Mouse (Mus musculus): ENCODE results near the gene Prrt2.
A peak's percentile ranks its signal among the peaks of the same experiment; 100 is the strongest.

The Prrt2 gene

DNA sequence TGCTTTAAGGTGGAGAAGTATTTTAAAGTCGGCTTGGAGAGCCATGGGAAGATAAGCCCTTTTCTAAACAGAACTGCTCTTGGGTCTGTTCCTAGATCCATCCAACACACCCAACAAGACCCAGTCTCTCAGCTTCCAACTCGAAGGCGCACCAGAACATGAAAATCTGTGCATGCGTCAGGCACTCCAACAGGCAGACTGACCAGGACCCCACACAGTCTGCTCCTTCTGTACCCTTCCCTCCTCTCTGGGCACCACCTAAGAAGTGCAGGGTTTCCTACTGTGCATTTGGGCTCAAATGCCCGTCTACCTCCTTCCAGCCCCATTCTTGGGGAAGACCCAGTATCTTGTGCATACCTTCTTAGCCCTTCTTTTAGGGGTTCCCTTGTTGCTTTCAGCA, 520 bp downstream of the Prrt2 start:
- DNase-seq (ENCODE audit: extremely low spot score, low read depth, low spot score): no peak

GRCm38 (mm10) chr7:127020031-127020430, 980 bp downstream of the Prrt2 start:
- no peak for DNase-seq (ENCODE audit: extremely low spot score, low read depth, low spot score)

GRCm38 (mm10) chr7:127019306-127019960, 1.6 kb downstream of the Prrt2 start:
- DNase-seq (ENCODE audit: extremely low spot score, low read depth, low spot score): no peak

DNA sequence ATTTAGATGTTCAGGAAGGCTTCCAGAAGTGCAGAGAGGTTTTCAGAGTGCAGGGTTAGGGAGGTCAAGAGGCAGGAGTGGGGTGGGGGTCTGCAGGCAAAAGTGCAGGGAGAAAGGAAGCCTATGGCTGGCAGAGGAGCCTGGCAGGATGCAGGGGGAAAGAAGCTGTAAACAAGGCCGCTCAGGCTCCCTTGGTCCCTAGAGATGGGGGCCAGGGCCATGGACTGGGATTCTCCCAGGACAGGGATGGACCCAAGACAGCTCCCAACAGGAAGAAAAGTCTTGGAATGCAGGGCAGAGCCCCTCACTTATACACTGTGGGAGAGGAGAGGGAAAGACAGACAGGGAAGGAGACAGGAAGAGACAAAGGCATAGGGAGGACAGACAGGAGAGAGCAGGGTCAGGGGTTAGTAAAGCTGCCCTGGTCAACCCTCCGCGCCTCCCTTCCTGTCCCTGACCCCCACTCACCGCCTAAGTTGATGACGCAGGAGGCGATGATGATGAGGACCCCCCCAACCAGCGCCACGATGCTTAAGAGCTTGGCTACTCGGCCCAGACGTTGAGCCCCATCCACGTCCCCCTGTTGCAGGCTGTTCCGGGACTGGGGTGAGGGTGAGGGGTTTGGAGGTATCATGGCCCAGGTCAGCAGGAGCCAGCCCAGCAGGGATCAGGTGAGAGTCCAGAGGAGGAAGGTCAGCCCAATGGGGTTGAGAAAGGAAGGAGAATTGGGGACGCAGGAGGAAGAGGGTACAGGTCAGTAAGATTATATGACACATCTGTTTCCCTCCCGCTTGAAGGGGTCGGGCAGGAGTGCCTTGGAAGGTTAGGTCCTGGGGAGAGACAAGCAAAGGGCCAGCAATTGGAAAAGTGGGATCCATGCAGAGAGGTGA, 2.4 kb downstream of the Prrt2 start:
- DNase-seq (ENCODE audit: extremely low spot score, low read depth, low spot score): no peak

- no peak for DNase-seq (ENCODE audit: extremely low spot score, low read depth, low spot score)
Measured at GRCm38 (mm10) chr7:127017950-127018345, 3.1 kb downstream of the Prrt2 start.

GRCm38 (mm10) chr7:127016971-127017949, 3.8 kb downstream of the Prrt2 start, which contains the start of gene Pagr1a:
Gene Pagr1a, minus strand, starts transcription at chr7:127017352.
- DNase-seq (ENCODE audit: extremely low spot score, low read depth, low spot score): peak; percentile 100

GRCm38 (mm10) chr7:127016486-127016938, 4.5 kb downstream of the Prrt2 start:
- DNase-seq (ENCODE audit: extremely low spot score, low read depth, low spot score): no peak

GRCm38 (mm10) chr7:127016481-127016485, 4.7 kb downstream of the Prrt2 start, which contains the start of gene Pagr1b:
Gene Pagr1b, minus strand, starts transcription at chr7:127016484.
- DNase-seq (ENCODE audit: extremely low spot score, low read depth, low spot score): no peak

GRCm38 (mm10) chr7:127016081-127016480, 4.9 kb downstream of the Prrt2 start:
- DNase-seq (ENCODE audit: extremely low spot score, low read depth, low spot score): no peak

GRCm38 (mm10) chr7:127014993-127015392, 6.0 kb downstream of the Prrt2 start:
- no peak for DNase-seq (ENCODE audit: extremely low spot score, low read depth, low spot score)

DNA sequence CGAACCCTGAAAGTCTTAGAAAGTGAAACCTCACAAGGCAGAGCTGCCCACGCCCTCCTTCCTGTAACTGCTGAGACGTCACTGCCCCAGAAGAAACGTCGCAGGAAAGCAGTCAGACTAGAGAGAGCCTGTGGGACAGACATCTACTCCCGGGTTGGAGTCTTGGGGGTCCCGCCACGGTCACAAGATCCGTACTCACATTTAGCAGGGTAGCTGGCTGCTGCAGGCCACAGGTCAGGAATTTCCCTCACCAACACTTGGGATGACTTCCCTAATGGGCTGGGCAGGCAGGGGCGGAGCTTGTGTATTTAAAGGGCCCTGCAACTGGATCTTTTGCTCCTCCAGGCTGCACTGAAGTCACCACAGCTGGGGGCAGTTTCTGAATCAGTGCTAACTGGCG, 6.7 kb downstream of the Prrt2 start, which contains the start of gene Mvp:
Mvp (minus strand) TSS at position 302 of the 400 bp plus-strand sequence.
- no peak for DNase-seq (ENCODE audit: extremely low spot score, low read depth, low spot score)

DNA sequence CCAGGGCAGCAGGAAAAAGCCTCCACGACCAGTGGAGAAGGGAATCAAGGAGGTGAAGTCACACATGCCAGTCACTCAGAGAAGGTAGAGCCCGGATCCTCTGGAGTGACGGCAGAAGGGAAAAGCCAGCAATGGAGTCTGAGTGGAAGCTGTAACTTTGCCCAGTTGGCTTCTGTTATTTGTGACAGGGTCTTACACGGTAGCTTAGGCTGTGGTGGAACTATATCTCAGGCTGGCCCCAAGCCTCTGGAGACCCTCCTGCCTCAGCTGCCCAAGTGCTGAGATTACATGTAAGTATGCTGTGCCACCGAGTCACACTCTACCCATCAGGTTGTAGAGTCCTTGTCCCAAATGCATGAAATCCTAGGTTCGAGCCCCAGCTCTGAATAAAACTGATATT, 7.6 kb downstream of the Prrt2 start:
- no peak for DNase-seq (ENCODE audit: extremely low spot score, low read depth, low spot score)

DNA sequence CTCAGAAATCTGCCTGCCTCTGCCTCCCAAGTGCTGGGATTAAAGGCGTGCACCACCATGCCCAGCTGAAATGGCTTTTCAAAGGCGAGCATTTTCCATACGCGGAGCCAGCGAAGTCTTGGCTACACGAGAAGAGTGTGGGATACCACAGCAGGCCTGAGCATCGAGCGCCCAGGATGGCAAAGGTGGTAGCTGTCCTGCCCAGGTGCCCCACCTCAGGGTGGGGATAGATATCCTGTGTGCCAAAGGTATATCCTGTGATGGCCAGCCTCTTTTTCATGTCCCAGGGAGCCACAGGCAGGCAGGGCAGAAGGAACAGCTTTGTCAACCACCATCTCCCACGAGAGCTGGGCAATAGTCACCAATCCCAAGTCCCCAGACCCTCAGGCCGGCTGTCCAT, 8.2 kb downstream of the Prrt2 start:
- DNase-seq (ENCODE audit: extremely low spot score, low read depth, low spot score): no peak

DNA sequence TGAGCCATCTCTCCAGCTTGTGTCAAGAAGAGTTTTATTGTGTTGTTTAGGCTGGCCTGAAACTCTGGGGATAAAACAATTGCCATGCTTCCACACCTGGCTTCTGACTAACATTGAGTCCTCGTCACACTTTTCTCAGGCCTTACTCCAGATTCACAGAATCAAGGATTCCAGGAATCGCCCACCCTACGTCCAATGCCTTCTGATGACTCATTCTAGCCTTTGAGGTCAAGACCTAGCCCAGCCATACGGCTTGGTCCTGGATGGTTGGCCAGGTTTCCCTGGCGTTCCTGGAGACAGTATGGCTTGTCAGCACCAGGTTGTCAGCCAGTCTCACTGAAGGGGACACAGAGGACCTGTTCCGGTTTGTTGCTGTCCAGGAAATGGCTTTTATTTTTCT, 8.6 kb downstream of the Prrt2 start:
- no peak for DNase-seq (ENCODE audit: extremely low spot score, low read depth, low spot score)

- DNase-seq (ENCODE audit: extremely low spot score, low read depth, low spot score): no peak
Measured at GRCm38 (mm10) chr7:127011717-127012116, 9.3 kb downstream of the Prrt2 start.

DNA sequence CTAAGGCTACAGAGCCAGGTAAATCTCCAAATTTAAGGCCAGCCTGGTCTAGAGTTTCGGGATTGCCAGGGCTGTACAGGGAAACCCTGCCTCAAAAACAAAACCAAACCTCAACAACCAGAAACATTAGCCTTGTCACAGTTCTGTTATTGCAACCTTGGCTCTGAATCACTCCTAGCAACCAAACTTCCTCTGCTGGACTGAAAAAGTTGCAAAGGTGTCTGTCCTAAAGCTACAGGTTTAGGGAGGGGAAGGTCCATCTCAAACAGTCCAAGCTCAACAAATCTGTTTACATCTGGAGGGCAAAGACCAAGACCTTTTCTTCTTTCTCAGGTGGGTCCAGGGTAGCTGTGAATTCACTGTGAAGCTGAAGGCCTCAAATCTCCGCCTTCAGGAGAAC, 10.0 kb downstream of the Prrt2 start:
- DNase-seq (ENCODE audit: extremely low spot score, low read depth, low spot score): no peak

DNA sequence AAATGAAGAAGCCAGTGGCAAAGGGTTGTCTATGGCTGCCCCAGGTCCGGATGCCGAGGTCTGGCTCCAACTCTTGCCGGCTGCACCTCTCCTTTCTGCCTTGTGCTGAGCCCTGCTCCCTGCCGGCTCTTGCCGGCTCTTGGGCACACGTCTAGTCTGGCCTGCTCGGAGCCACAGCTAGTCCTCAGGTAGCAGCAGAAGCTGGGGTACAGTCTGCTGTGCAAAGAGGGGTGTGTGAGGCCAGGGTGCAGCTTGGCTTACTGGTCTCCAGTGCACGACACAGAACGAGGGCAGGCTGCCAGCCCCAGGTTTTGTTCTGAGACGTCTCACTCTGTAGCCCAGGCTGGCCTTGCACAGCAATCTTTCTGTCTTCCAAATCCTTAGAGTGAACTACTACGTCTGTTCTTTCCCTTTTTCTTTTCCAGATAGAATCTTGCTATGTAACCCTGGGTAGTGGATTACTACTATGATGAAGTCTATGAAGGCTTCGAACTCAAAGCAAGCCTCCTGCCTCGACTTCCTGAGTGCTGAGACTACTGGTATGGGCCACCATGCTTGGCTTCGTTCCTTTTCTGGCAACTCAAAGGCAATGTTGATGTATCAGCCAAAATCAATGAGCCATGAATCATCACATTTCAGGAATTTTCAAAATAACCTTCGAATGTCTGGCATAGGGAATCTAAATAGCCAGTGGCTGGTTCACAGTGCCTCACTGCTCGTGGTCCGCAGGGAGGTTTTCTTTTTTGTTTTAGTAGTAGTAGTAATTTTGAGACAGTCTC, 11.5 kb downstream of the Prrt2 start:
- no peak for DNase-seq (ENCODE audit: extremely low spot score, low read depth, low spot score)

GRCm38 (mm10) chr7:127008239-127009019, 12.6 kb downstream of the Prrt2 start:
- DNase-seq (ENCODE audit: extremely low spot score, low read depth, low spot score): no peak

GRCm38 (mm10) chr7:127007313-127008024, 13.5 kb downstream of the Prrt2 start:
- DNase-seq (ENCODE audit: extremely low spot score, low read depth, low spot score): no peak

All from hindlimb bud, embryonic 11.5 days (tissue).